Mouse (Mus musculus) monocyte, adult 2 months (primary cell): Measurements from ENCODE around the gene Csk.

ENCODE experiments used
- DNase-seq, 2 experiments: peaks; one replicate each; pipeline ENCODE4 v3.0.0; 2022; ENCODE audit warnings: low spot score in 2 of 2, low read depth in 1 of 2

Csk gene

GRCm38 (mm10) chr9:57653283-57653682, at the start of gene Csk:
Gene Csk, minus strand, starts transcription at chr9:57653631.
- no peak for DNase-seq

GRCm38 (mm10) chr9:57698466-57699150, 45.2 kb upstream of the Csk start:
- no peak for DNase-seq

GRCm38 (mm10) chr9:57697380-57697779, 43.9 kb upstream of the Csk start:
- DNase-seq, result no peak

- DNase-seq, result no peak
Observed at GRCm38 (mm10) chr9:57696380-57697285, 43.2 kb upstream of the Csk start.

GRCm38 (mm10) chr9:57694108-57694507, 40.7 kb upstream of the Csk start:
- DNase-seq, result no peak

- no peak for DNase-seq
Observed at GRCm38 (mm10) chr9:57688606-57689005, 35.2 kb upstream of the Csk start.

GRCm38 (mm10) chr9:57688158-57688557, 34.7 kb upstream of the Csk start:
- no peak for DNase-seq

GRCm38 (mm10) chr9:57687751-57688150, 34.3 kb upstream of the Csk start, which contains the start of gene Cyp1a1:
Gene Cyp1a1, plus strand, starts transcription at chr9:57687928.
- no peak for DNase-seq

- DNase-seq, result no peak
Observed at GRCm38 (mm10) chr9:57686011-57686410, 32.6 kb upstream of the Csk start.

GRCm38 (mm10) chr9:57683520-57683919, 30.1 kb upstream of the Csk start, which contains the start of gene Cyp1a2:
Gene Cyp1a2, minus strand, starts transcription at chr9:57683703.
- DNase-seq, result no peak

GRCm38 (mm10) chr9:57681411-57681810, 28.0 kb upstream of the Csk start:
- DNase-seq, result no peak

GRCm38 (mm10) chr9:57671500-57671899, 18.1 kb upstream of the Csk start:
- no peak for DNase-seq

GRCm38 (mm10) chr9:57671037-57671436, 17.6 kb upstream of the Csk start:
- DNase-seq, result no peak

GRCm38 (mm10) chr9:57669566-57669965, 16.1 kb upstream of the Csk start:
- no peak for DNase-seq

GRCm38 (mm10) chr9:57668277-57668676, 14.8 kb upstream of the Csk start:
- no peak for DNase-seq

- DNase-seq, result no peak
Observed at GRCm38 (mm10) chr9:57667817-57668216, 14.4 kb upstream of the Csk start.

- DNase-seq, result no peak
Observed at GRCm38 (mm10) chr9:57667136-57667535, 13.7 kb upstream of the Csk start.

- DNase-seq, result no peak
Observed at GRCm38 (mm10) chr9:57666536-57666935, 13.1 kb upstream of the Csk start.

GRCm38 (mm10) chr9:57664616-57665015, 11.2 kb upstream of the Csk start:
- DNase-seq, result no peak

- no peak for DNase-seq
Observed at GRCm38 (mm10) chr9:57661552-57661951, 8.1 kb upstream of the Csk start.

GRCm38 (mm10) chr9:57660501-57660900, 7.1 kb upstream of the Csk start:
- DNase-seq, result no peak

- no peak for DNase-seq
Observed at GRCm38 (mm10) chr9:57659774-57660173, 6.3 kb upstream of the Csk start.
